Mouse (Mus musculus): ENCODE data around the gene Ghr.

The Ghr gene

GRCm38 (mm10) chr15:3449564-3449963, 133.7 kb downstream of the Ghr start:
- no peak for DNase-seq (ENCODE audit: low spot score in 2 of 2)

- no peak for DNase-seq (ENCODE audit: low spot score in 2 of 2)
Observed at GRCm38 (mm10) chr15:3445285-3445909, 137.9 kb downstream of the Ghr start.

- no peak for DNase-seq (ENCODE audit: low spot score in 2 of 2)
Observed at GRCm38 (mm10) chr15:3444448-3445020, 138.8 kb downstream of the Ghr start.

- DNase-seq (ENCODE audit: low spot score in 2 of 2) = no peak
Observed at GRCm38 (mm10) chr15:3441506-3442286, 141.6 kb downstream of the Ghr start.

GRCm38 (mm10) chr15:3437381-3437780, 145.9 kb downstream of the Ghr start:
- no peak for DNase-seq (ENCODE audit: low spot score in 2 of 2)

- no peak for DNase-seq (ENCODE audit: low spot score in 2 of 2)
Observed at GRCm38 (mm10) chr15:3435637-3436036, 147.7 kb downstream of the Ghr start.

- no peak for DNase-seq (ENCODE audit: low spot score in 2 of 2)
Observed at GRCm38 (mm10) chr15:3434461-3434860, 148.8 kb downstream of the Ghr start.

- DNase-seq (ENCODE audit: low spot score in 2 of 2) = no peak
Observed at GRCm38 (mm10) chr15:3433281-3433680, 150.0 kb downstream of the Ghr start.

GRCm38 (mm10) chr15:3432823-3433222, 150.5 kb downstream of the Ghr start:
- DNase-seq (ENCODE audit: low spot score in 2 of 2) = no peak

- DNase-seq (ENCODE audit: low spot score in 2 of 2) = no peak
Observed at GRCm38 (mm10) chr15:3429417-3429816, 153.9 kb downstream of the Ghr start.

GRCm38 (mm10) chr15:3429001-3429400, 154.3 kb downstream of the Ghr start:
- no peak for DNase-seq (ENCODE audit: low spot score in 2 of 2)

GRCm38 (mm10) chr15:3426401-3426800, 156.9 kb downstream of the Ghr start:
- no peak for DNase-seq (ENCODE audit: low spot score in 2 of 2)

- no peak for DNase-seq (ENCODE audit: low spot score in 2 of 2)
Observed at GRCm38 (mm10) chr15:3423177-3423576, 160.1 kb downstream of the Ghr start.

GRCm38 (mm10) chr15:3417699-3418098, 165.6 kb downstream of the Ghr start:
- no peak for DNase-seq (ENCODE audit: low spot score in 2 of 2)

- no peak for DNase-seq (ENCODE audit: low spot score in 2 of 2)
Observed at GRCm38 (mm10) chr15:3413103-3413502, 170.2 kb downstream of the Ghr start.

- DNase-seq (ENCODE audit: low spot score in 2 of 2) = no peak
Observed at GRCm38 (mm10) chr15:3408478-3408877, 174.8 kb downstream of the Ghr start.

- DNase-seq (ENCODE audit: low spot score in 2 of 2) = no peak
Observed at GRCm38 (mm10) chr15:3399196-3399595, 184.1 kb downstream of the Ghr start.

GRCm38 (mm10) chr15:3397369-3398100, 185.8 kb downstream of the Ghr start:
- DNase-seq (ENCODE audit: low spot score in 2 of 2) = no peak

- no peak for DNase-seq (ENCODE audit: low spot score in 2 of 2)
Observed at GRCm38 (mm10) chr15:3396149-3396548, 187.1 kb downstream of the Ghr start.

GRCm38 (mm10) chr15:3395700-3396099, 187.6 kb downstream of the Ghr start:
- no peak for DNase-seq (ENCODE audit: low spot score in 2 of 2)

- no peak for DNase-seq (ENCODE audit: low spot score in 2 of 2)
Observed at GRCm38 (mm10) chr15:3390722-3391121, 192.6 kb downstream of the Ghr start.

- DNase-seq (ENCODE audit: low spot score in 2 of 2) = no peak
Observed at GRCm38 (mm10) chr15:3389011-3389410, 194.3 kb downstream of the Ghr start.
